Mouse (Mus musculus) megakaryocyte, embryonic 14.5 days (primary cell): Measurements from ENCODE around the gene Enpep. TPM values are rescaled to one million over a fixed set of nuclear protein-coding genes. Genes with fewer than 3 reads are reported as not detected.

Experiments used
- H3K27me3 ChIP-seq: replicated peaks from 2 replicates; pipeline ENCODE3; 2012; ENCODE audit warnings: inconsistent platforms
- H3K36me3 ChIP-seq: replicated peaks from 2 replicates; pipeline ENCODE3; 2012; ENCODE audit warnings: low read length, inconsistent platforms, mixed read lengths
- H3K4me1 ChIP-seq: 2 replicates; pipeline ENCODE4 v1.6.1; 2012; ENCODE audit warnings: inconsistent platforms
- H3K4me3 ChIP-seq: replicated peaks from 2 replicates; pipeline ENCODE3; 2012; ENCODE audit warnings: moderate library complexity, mild to moderate bottlenecking, inconsistent platforms
- H3K9me3 ChIP-seq: 2 replicates; pipeline ENCODE4 v1.6.1; 2012; ENCODE audit warnings: inconsistent platforms
- FLI1 ChIP-seq: IDR thresholded peaks from 2 replicates; pipeline ENCODE4 v1.6.1; 2012; ENCODE audit warnings: low read length, inconsistent platforms, mixed read lengths
- GATA1 ChIP-seq: IDR thresholded peaks from 3 replicates; pipeline ENCODE4 v1.6.1; 2012; ENCODE audit warnings: mixed read lengths, low read length, inconsistent platforms, borderline replicate concordance
- polyA plus RNA-seq: library from polyadenylated mRNA; stranded (reverse); fragments of >175 nt; gene quantifications from 2 replicates; pipeline ENCODE4 v1.2.3, GENCODE M21; 2012; ENCODE audit warnings: low replicate concordance; ENCODE audit not compliant: insufficient read depth

Gene Enpep
- polyA plus RNA-seq, 1 experiment = not detected

GRCm38 (mm10) chr3:129313671-129314415, 18.7 kb downstream of the Enpep start:
- Histone ChIP-seq H3K27me3 (no peaks in the 10 kb centered on the region), H3K9me3 (0 out of 2 replicates have a peak, but pooled peaks cover 3% of the 10 kb centered on the region)
- TF ChIP-seq FLI1 (no peak), GATA1 (no peak)

GRCm38 (mm10) chr3:129313221-129313620, 19.3 kb downstream of the Enpep start:
- TF ChIP-seq FLI1 (no peak), GATA1 (no peak)
- Histone ChIP-seq H3K27me3 (no peaks in the 10 kb centered on the region), H3K4me3 (no peak overlapping the region), H3K36me3 (no peaks in the 10 kb centered on the region), H3K9me3 (0 out of 2 replicates have a peak, but pooled peaks cover 3% of the 10 kb centered on the region), H3K4me1 (no peaks in the 10 kb centered on the region)

More at GRCm38 (mm10) chr3:129313671-129314415, 18.7 kb downstream of the Enpep start:
- Histone ChIP-seq H3K36me3 (no peaks in the 10 kb centered on the region), H3K4me1 (no peaks in the 10 kb centered on the region), H3K4me3 (no peak overlapping the region)

GRCm38 (mm10) chr3:129312511-129312910, 20.0 kb downstream of the Enpep start:
- TF ChIP-seq FLI1 (no peak), GATA1 (no peak)
- H3K27me3 ChIP-seq = no peaks in the 10 kb centered on the region
- no peak overlapping the region for H3K4me3 ChIP-seq
- H3K36me3 ChIP-seq = no peaks in the 10 kb centered on the region
- H3K9me3 ChIP-seq = 0 out of 2 replicates have a peak, but pooled peaks cover 3% of the 10 kb centered on the region
- no peaks in the 10 kb centered on the region for H3K4me1 ChIP-seq

GRCm38 (mm10) chr3:129311951-129312350, 20.6 kb downstream of the Enpep start:
- no peaks in the 10 kb centered on the region for H3K36me3 ChIP-seq
- H3K27me3 ChIP-seq = no peaks in the 10 kb centered on the region
- 0 out of 2 replicates have a peak, but pooled peaks cover 3% of the 10 kb centered on the region for H3K9me3 ChIP-seq
- no peaks in the 10 kb centered on the region for H3K4me1 ChIP-seq
- H3K4me3 ChIP-seq = no peak overlapping the region
- TF ChIP-seq FLI1 (no peak), GATA1 (no peak)

- Histone ChIP-seq H3K9me3 (0 out of 2 replicates have a peak, but pooled peaks cover 3% of the 10 kb centered on the region), H3K36me3 (no peaks in the 10 kb centered on the region), H3K27me3 (peaks cover 5% of the 10 kb centered on the region), H3K4me3 (no peak overlapping the region), H3K4me1 (no peaks in the 10 kb centered on the region)
- TF ChIP-seq FLI1 (no peak), GATA1 (no peak)
Measured at GRCm38 (mm10) chr3:129309926-129310325, 22.6 kb downstream of the Enpep start.

GRCm38 (mm10) chr3:129308876-129309275, 23.6 kb downstream of the Enpep start:
- H3K36me3 ChIP-seq = no peaks in the 10 kb centered on the region
- TF ChIP-seq FLI1 (no peak), GATA1 (no peak)

GRCm38 (mm10) chr3:129308102-129308752, 24.3 kb downstream of the Enpep start:
- TF ChIP-seq GATA1 (no peak), FLI1 (no peak)
- Histone ChIP-seq H3K4me1 (no peaks in the 10 kb centered on the region), H3K27me3 (peaks cover 5% of the 10 kb centered on the region), H3K36me3 (no peaks in the 10 kb centered on the region), H3K9me3 (0 out of 2 replicates have a peak, but pooled peaks cover 3% of the 10 kb centered on the region), H3K4me3 (no peak overlapping the region)

More at GRCm38 (mm10) chr3:129308876-129309275, 23.6 kb downstream of the Enpep start:
- no peaks in the 10 kb centered on the region for H3K4me1 ChIP-seq
- H3K27me3 ChIP-seq = peaks cover 5% of the 10 kb centered on the region
- H3K9me3 ChIP-seq = 0 out of 2 replicates have a peak, but pooled peaks cover 3% of the 10 kb centered on the region
- no peak overlapping the region for H3K4me3 ChIP-seq

GRCm38 (mm10) chr3:129303941-129304340, 28.6 kb downstream of the Enpep start:
- no peaks in the 10 kb centered on the region for H3K9me3 ChIP-seq
- H3K36me3 ChIP-seq = no peaks in the 10 kb centered on the region
- H3K4me3 ChIP-seq = no peak overlapping the region
- H3K4me1 ChIP-seq = no peaks in the 10 kb centered on the region
- TF ChIP-seq FLI1 (no peak), GATA1 (no peak)
- peaks cover 5% of the 10 kb centered on the region for H3K27me3 ChIP-seq

GRCm38 (mm10) chr3:129299874-129300273, 32.6 kb downstream of the Enpep start:
- H3K27me3 ChIP-seq = no peaks in the 10 kb centered on the region
- H3K4me1 ChIP-seq = no peaks in the 10 kb centered on the region
- H3K4me3 ChIP-seq = no peak overlapping the region
- no peaks in the 10 kb centered on the region for H3K9me3 ChIP-seq
- TF ChIP-seq FLI1 (no peak), GATA1 (no peak)
- no peaks in the 10 kb centered on the region for H3K36me3 ChIP-seq

GRCm38 (mm10) chr3:129298606-129299005, 33.9 kb downstream of the Enpep start:
- no peaks in the 10 kb centered on the region for H3K27me3 ChIP-seq
- H3K4me3 ChIP-seq = no peak overlapping the region
- TF ChIP-seq GATA1 (no peak), FLI1 (no peak)
- H3K9me3 ChIP-seq = no peaks in the 10 kb centered on the region
- no peaks in the 10 kb centered on the region for H3K36me3 ChIP-seq
- no peaks in the 10 kb centered on the region for H3K4me1 ChIP-seq
